Mouse (Mus musculus) testis, adult 2 months (tissue): ENCODE measurements around the gene Tomt.

Experiments
- CTCF ChIP-seq: fragments of 200-500 bp; IDR thresholded peaks from 2 replicates; pipeline ENCODE4 v1.5.1; 2012; ENCODE audit warnings: low read depth, mild to moderate bottlenecking, inconsistent platforms, low read length, moderate library complexity; ENCODE audit not compliant: control insufficient read depth, insufficient read depth, insufficient replicate concordance
- POLR2A ChIP-seq: fragments of 200-500 bp; IDR thresholded peaks from 2 replicates; pipeline ENCODE4 v1.6.1; 2012; ENCODE audit warnings: low read depth, mild to moderate bottlenecking, inconsistent platforms, low read length, moderate library complexity; ENCODE audit not compliant: control insufficient read depth

- TF ChIP-seq CTCF (no peak), POLR2A (no peak)
These were observed 4.2 kb downstream of the Tomt start for GRCm38 (mm10) chr7:101901969-101902368.
